ENCODE assay signal across 23 mouse cellular contexts in genomic region chr1:177061761-177062160, GRCm38 (mm10).
DNase-seq lines count a peak whose midpoint lies in the region; ATAC-seq and TF ChIP-seq lines count a peak whose summit lies in the region.
"Had no signal": no experiment of that assay in that cellular context is flagged by ENCODE, and none has a peak within 500 bp of the region (broad histone marks: within the 10 kb centered on the region; RNA-seq: fewer than 3 reads in every experiment).

No protein-coding gene starts in this region.

- peak; percentile 40 for ATAC-seq in activated CD4-positive, CD25-positive, alpha-beta regulatory T cell, adult 4 months
- ATAC-seq: forebrain, embryonic 13.5 days; forebrain, embryonic 16.5 days; intestine, postnatal 0 days had no signal

- no peak overlapping the region for H3K4me3 ChIP-seq in MEL (ENCODE audit: control insufficient read depth in 1 of 2, insufficient read depth in 1 of 2, low read depth in 2 of 2, low read length in 2 of 2)
- H3K4me3 ChIP-seq: embryonic facial prominence, embryonic 10.5 days; embryonic facial prominence, embryonic 13.5 days; forebrain, embryonic 10.5 days; forebrain, embryonic 13.5 days; hindbrain, embryonic 12.5 days; hindbrain, embryonic 15.5 days had no signal

- no peaks in the 10 kb centered on the region for H3K4me1 ChIP-seq in MEL (ENCODE audit: control insufficient read depth in 1 of 2, insufficient read depth in 2 of 2, low read length in 2 of 2)
- H3K4me1 ChIP-seq: embryonic facial prominence, embryonic 10.5 days; embryonic facial prominence, embryonic 13.5 days; forebrain, embryonic 10.5 days; forebrain, embryonic 13.5 days; hindbrain, embryonic 12.5 days; hindbrain, embryonic 15.5 days had no signal

- H3K9me3 ChIP-seq in MEL (replicated peaks; ENCODE audit: insufficient read depth, low read length) = no peaks in the 10 kb centered on the region
- H3K9me3 ChIP-seq: embryonic facial prominence, embryonic 10.5 days; embryonic facial prominence, embryonic 13.5 days; forebrain, embryonic 10.5 days; forebrain, embryonic 13.5 days; hindbrain, embryonic 12.5 days; hindbrain, embryonic 15.5 days had no signal

- H3K9ac ChIP-seq in MEL (ENCODE audit: control insufficient read depth, low read depth, low read length, poor library complexity, severe bottlenecking) = no peak overlapping the region
- H3K9ac ChIP-seq: embryonic facial prominence, embryonic 13.5 days; forebrain, embryonic 13.5 days; hindbrain, embryonic 12.5 days; hindbrain, embryonic 15.5 days had no signal

- no peak for TF ChIP-seq CTCF in MEL (IDR thresholded peaks at IDR 0.05 in 2 of 3, conservative IDR thresholded peaks at IDR 0.05 in 1 of 3; ENCODE audit: control insufficient read depth in 1 of 3, insufficient read depth in 1 of 3, low read depth in 2 of 3, low read length in 3 of 3, poor library complexity in 1 of 3, severe bottlenecking in 1 of 3)

- H3K27me3 ChIP-seq in MEL (ENCODE audit: control insufficient read depth in 1 of 2, insufficient read depth in 2 of 2, low read length in 2 of 2) = no peaks in the 10 kb centered on the region
- no peaks in the 10 kb centered on the region for H3K27me3 ChIP-seq in splenic B cell, adult 2 months (ENCODE audit: control insufficient read depth, insufficient read depth, low read length, poor library complexity, severe bottlenecking)
- H3K27me3 ChIP-seq: embryonic facial prominence, embryonic 13.5 days; forebrain, embryonic 13.5 days; hindbrain, embryonic 12.5 days; hindbrain, embryonic 15.5 days had no signal

- TF ChIP-seq EP300 in MEL (IDR thresholded peaks at IDR 0.05; ENCODE audit: low read depth in 1 of 2, low read length in 2 of 2) = no peak

- TF ChIP-seq POLR2A in MEL (IDR thresholded peaks at IDR 0.05; ENCODE audit: control insufficient read depth in 1 of 2, insufficient read depth in 1 of 2, low read depth in 1 of 2, low read length in 2 of 2, poor library complexity in 1 of 2) = no peak

- H3K36me3 ChIP-seq in MEL (ENCODE audit: control insufficient read depth in 1 of 2, insufficient read depth in 2 of 2, low read length in 2 of 2) = no peaks in the 10 kb centered on the region
- H3K36me3 ChIP-seq in splenic B cell, adult 2 months (ENCODE audit: control insufficient read depth, insufficient read depth, low read length, poor library complexity, severe bottlenecking) = peaks cover 6% of the 10 kb centered on the region; the same call in 1 of the 2 replicates

- H3K27ac ChIP-seq in MEL (ENCODE audit: control insufficient read depth, low read depth, low read length) = no peak overlapping the region
- H3K27ac ChIP-seq: embryonic facial prominence, embryonic 10.5 days; embryonic facial prominence, embryonic 13.5 days; forebrain, embryonic 10.5 days; forebrain, embryonic 13.5 days; hindbrain, embryonic 12.5 days; hindbrain, embryonic 15.5 days had no signal

- DNase-seq in 416B (ENCODE audit: low read depth) (peak; percentile 58), MEL (ENCODE audit: low read depth, low spot score) (peak; percentile 25)
- peak; percentile 16 for DNase-seq in splenic B cell, adult 2 months (ENCODE audit: low read depth, low spot score)
- DNase-seq in left cerebral cortex, postnatal 4 days = no peak
- DNase-seq in right cerebral cortex, postnatal 36 days (ENCODE audit: low spot score in 2 of 2) = no peak
- DNase-seq in adrenal gland, postnatal 10 days = no peak
- DNase-seq: adrenal gland, postnatal 14 days; cerebellum, adult 11-12 months; cerebellum, adult 8-10 months; cerebellum, postnatal 10 days; cerebellum, postnatal 36 days; embryo, embryonic 11 days; gastrocnemius, postnatal 10 days; gastrocnemius, postnatal 36 days had no signal

- no peaks in the 10 kb centered on the region for H3K79me2 ChIP-seq in MEL (ENCODE audit: control insufficient read depth, insufficient read depth, low read length, poor library complexity)

- intact Hi-C loops in left cerebral cortex, postnatal 4 days (cut with DNase I) = no loop called here

- TF ChIP-seq RAD21 in MEL (IDR thresholded peaks at IDR 0.05; ENCODE audit: low read depth, low read length) = no peak

TF ChIP-seq in MEL, 35 proteins besides CTCF, POLR2A, EP300 and RAD21:
- TF ChIP-seq MAFK (IDR thresholded peaks at IDR 0.05; ENCODE audit: borderline replicate concordance, low read depth, low read length) = peak; percentile 37; the same call in 1 of the 2 replicates
- TF ChIP-seq POLR2AphosphoS5 (IDR thresholded peaks at IDR 0.05; ENCODE audit: borderline replicate concordance, low read depth, low read length) = no peak

Comparison
In these comparisons a context has a peak if more than half of its experiments do, and no peak if none do; other contexts are left out.
1. DNase-seq: peak in 416B (single experiment), MEL (single experiment) and splenic B cell, adult 2 months (single experiment); none in left cerebral cortex, postnatal 4 days (single experiment), right cerebral cortex, postnatal 36 days (0 of 2) and adrenal gland, postnatal 10 days (single experiment).